Mouse (Mus musculus) MEL (cell line): Measurements from ENCODE around the gene Rab26. TPM values are rescaled to one million over a fixed set of nuclear protein-coding genes. Genes with fewer than 3 reads are reported as not detected.
A peak's percentile ranks its signal among the peaks of the same experiment; 100 is the strongest.

ENCODE experiments used
- DNase-seq: peaks from one replicate; pipeline ENCODE4 v3.0.0; 2011; ENCODE audit warnings: low read depth, low spot score
- H3K27ac ChIP-seq: 2 replicates; pipeline ENCODE4 v1.5.1; 2012; ENCODE audit warnings: low read depth, mild to moderate bottlenecking, control low read depth, low read length, moderate library complexity; ENCODE audit not compliant: control insufficient read depth
- H3K27me3 ChIP-seq, 2 experiments: fragments of 150-350 bp in 1 of 2; sonication (generic) in 1 of 2; 2 replicates each; pipeline ENCODE4 v1.6.1; 2012; ENCODE audit warnings: low read length in 2 of 2, mild to moderate bottlenecking in 2 of 2, improper control_type of control experiment in 1 of 2, moderate library complexity in 1 of 2; ENCODE audit not compliant: insufficient read depth in 2 of 2, control insufficient read depth in 1 of 2
- H3K36me3 ChIP-seq, 2 experiments: 2 replicates each; pipeline ENCODE4 v1.6.1; 2012 to 2014; ENCODE audit warnings: low read length in 2 of 2, improper control_type of control experiment in 1 of 2, inconsistent platforms in 1 of 2, mild to moderate bottlenecking in 1 of 2; ENCODE audit not compliant: insufficient read depth in 2 of 2, control insufficient read depth in 1 of 2
- H3K4me1 ChIP-seq, 2 experiments: fragments of 150-350 bp in 1 of 2; sonication (generic) in 1 of 2; 2 replicates each; pipeline ENCODE4 v1.6.1; 2012; ENCODE audit warnings: low read length in 2 of 2, improper control_type of control experiment in 1 of 2, mild to moderate bottlenecking in 1 of 2; ENCODE audit not compliant: insufficient read depth in 2 of 2, control insufficient read depth in 1 of 2
- H3K4me3 ChIP-seq, 2 experiments: fragments of 150-350 bp in 1 of 2; sonication (generic) in 1 of 2; 2 replicates each; pipeline ENCODE4 v1.5.1; 2012; ENCODE audit warnings: low read depth in 2 of 2, low read length in 2 of 2, mild to moderate bottlenecking in 2 of 2, moderate library complexity in 2 of 2, control low read depth in 1 of 2, improper control_type of control experiment in 1 of 2; ENCODE audit not compliant: control insufficient read depth in 1 of 2, insufficient read depth in 1 of 2
- H3K79me2 ChIP-seq: 2 replicates; pipeline ENCODE4 v1.6.1; 2012; ENCODE audit warnings: mild to moderate bottlenecking, low read length, moderate library complexity; ENCODE audit not compliant: control insufficient read depth, poor library complexity, insufficient read depth
- H3K9ac ChIP-seq: 2 replicates; pipeline ENCODE4 v1.6.1; 2012; ENCODE audit warnings: low read depth, mild to moderate bottlenecking, control low read depth, low read length, moderate library complexity; ENCODE audit not compliant: control insufficient read depth, poor library complexity, severe bottlenecking
- H3K9me3 ChIP-seq: fragments of 150-350 bp; sonication (generic); replicated peaks from 2 replicates; pipeline ENCODE4 v1.6.1; 2012; ENCODE audit warnings: mild to moderate bottlenecking, low read length, improper control_type of control experiment, moderate library complexity; ENCODE audit not compliant: insufficient read depth
- BHLHE40 ChIP-seq: IDR thresholded peaks from 2 replicates; pipeline ENCODE4 v1.6.1; 2012; ENCODE audit warnings: low read depth, mild to moderate bottlenecking, inconsistent platforms, low read length, improper control_type of control experiment, borderline replicate concordance
- CHD1 ChIP-seq: IDR thresholded peaks from 2 replicates; pipeline ENCODE4 v1.6.1; 2012; ENCODE audit warnings: low read depth, mild to moderate bottlenecking, inconsistent platforms, low read length, improper control_type of control experiment
- E2F4 ChIP-seq: IDR thresholded peaks from 2 replicates; pipeline ENCODE4 v1.6.1; 2011; ENCODE audit warnings: low read depth, low read length, improper control_type of control experiment, borderline replicate concordance
- ELF1 ChIP-seq: IDR thresholded peaks from 2 replicates; pipeline ENCODE4 v1.6.1; 2014; ENCODE audit warnings: low read depth, mild to moderate bottlenecking, inconsistent platforms, low read length, improper control_type of control experiment, moderate library complexity
- GABPA ChIP-seq: IDR thresholded peaks from 2 replicates; pipeline ENCODE4 v1.6.1; 2012; ENCODE audit warnings: low read depth, mild to moderate bottlenecking, inconsistent platforms, low read length, improper control_type of control experiment, moderate library complexity
- GATA1 ChIP-seq: IDR thresholded peaks from 2 replicates; pipeline ENCODE4 v1.6.1; 2011; ENCODE audit warnings: low read depth, low read length, improper control_type of control experiment
- KAT2A ChIP-seq: conservative IDR thresholded peaks from 2 replicates; pipeline ENCODE4 v1.6.1; 2012; ENCODE audit warnings: low read depth, low read length, improper control_type of control experiment, inconsistent platforms
- MAX ChIP-seq: IDR thresholded peaks from 2 replicates; pipeline ENCODE4 v1.6.1; 2011; ENCODE audit warnings: low read length, improper control_type of control experiment
- MEF2A ChIP-seq: IDR thresholded peaks from 2 replicates; pipeline ENCODE4 v1.6.1; 2014; ENCODE audit warnings: low read depth, mild to moderate bottlenecking, inconsistent platforms, low read length, improper control_type of control experiment; ENCODE audit not compliant: poor library complexity, insufficient replicate concordance, severe bottlenecking; ENCODE audit errors: extremely low read depth
- MXI1 ChIP-seq: IDR thresholded peaks from 2 replicates; pipeline ENCODE4 v1.6.1; 2011; ENCODE audit warnings: mild to moderate bottlenecking, low read depth, low read length, improper control_type of control experiment
- MYB ChIP-seq: IDR thresholded peaks from 2 replicates; pipeline ENCODE4 v1.6.1; 2011; ENCODE audit warnings: mild to moderate bottlenecking, low read depth, low read length, improper control_type of control experiment
- NRF1 ChIP-seq: IDR thresholded peaks from 2 replicates; pipeline ENCODE4 v1.6.1; 2014; ENCODE audit warnings: low read depth, mild to moderate bottlenecking, inconsistent platforms, low read length, improper control_type of control experiment, moderate library complexity; ENCODE audit not compliant: poor library complexity, insufficient read depth, severe bottlenecking
- POLR2A ChIP-seq, 2 experiments: IDR thresholded peaks; 2 replicates each; pipeline ENCODE4 v1.6.1; 2011 to 2012; ENCODE audit warnings: low read length in 2 of 2, mild to moderate bottlenecking in 2 of 2, control low read depth in 1 of 2, improper control_type of control experiment in 1 of 2, low read depth in 1 of 2, moderate library complexity in 1 of 2; ENCODE audit not compliant: control insufficient read depth in 1 of 2, insufficient read depth in 1 of 2, poor library complexity in 1 of 2
- POLR2AphosphoS2 ChIP-seq: IDR thresholded peaks from 2 replicates; pipeline ENCODE4 v1.6.1; 2011; ENCODE audit warnings: low read length, improper control_type of control experiment
- POLR2AphosphoS5 ChIP-seq: IDR thresholded peaks from 2 replicates; pipeline ENCODE4 v1.6.1; 2012; ENCODE audit warnings: low read depth, borderline replicate concordance, mild to moderate bottlenecking, inconsistent platforms, low read length, moderate library complexity, mixed read lengths
- SIN3A ChIP-seq: IDR thresholded peaks from 2 replicates; pipeline ENCODE4 v1.6.1; 2012; ENCODE audit warnings: low read length, improper control_type of control experiment, inconsistent platforms
- TBP ChIP-seq: IDR thresholded peaks from 2 replicates; pipeline ENCODE4 v1.8.0; 2011; ENCODE audit warnings: low read depth, low read length, improper control_type of control experiment
- TCF12 ChIP-seq: IDR thresholded peaks from 2 replicates; pipeline ENCODE4 v1.6.1; 2014; ENCODE audit warnings: low read depth, mild to moderate bottlenecking, inconsistent platforms, low read length, improper control_type of control experiment, moderate library complexity
- USF2 ChIP-seq, 2 experiments: IDR thresholded peaks; 2 replicates each; pipeline ENCODE4 v1.6.1; 2011 to 2012; ENCODE audit warnings: improper control_type of control experiment in 2 of 2, low read length in 2 of 2, borderline replicate concordance in 1 of 2, inconsistent platforms in 1 of 2, low read depth in 1 of 2, mild to moderate bottlenecking in 1 of 2; ENCODE audit not compliant: insufficient read depth in 1 of 2
- ZC3H11A ChIP-seq: IDR thresholded peaks from 2 replicates; pipeline ENCODE4 v1.6.1; 2012; ENCODE audit warnings: low read depth, mild to moderate bottlenecking, inconsistent platforms, low read length, improper control_type of control experiment
- ZKSCAN1 ChIP-seq: IDR thresholded peaks from 2 replicates; pipeline ENCODE4 v1.6.1; 2012; ENCODE audit warnings: low read depth, mild to moderate bottlenecking, inconsistent platforms, low read length, improper control_type of control experiment, moderate library complexity
- ZMIZ1 ChIP-seq: IDR thresholded peaks from 2 replicates; pipeline ENCODE4 v1.6.1; 2012; ENCODE audit warnings: low read depth, mild to moderate bottlenecking, inconsistent platforms, low read length, improper control_type of control experiment, moderate library complexity
- polyA plus RNA-seq, 2 experiments: library from polyadenylated mRNA; stranded (reverse) in 1 of 2; unstranded in 1 of 2; fragments of >175 nt in 1 of 2; fragments of >200 nt in 1 of 2; gene quantifications; 2 replicates each; pipeline versions ENCODE4 v1.2.1 to v1.2.4; 2012; ENCODE audit warnings: low replicate concordance in 2 of 2, low read depth in 1 of 2; ENCODE audit not compliant: insufficient read length in 2 of 2, insufficient read depth in 1 of 2, missing spikeins in 1 of 2
- total RNA-seq: library from RNA; depleted of rRNA; stranded (reverse); fragments of 300-350 nt; gene quantifications from 2 replicates; pipeline ENCODE4 v1.2.3, GENCODE M21; 2012

Gene Rab26
- total and polyA plus RNA-seq, 3 experiments = 0.89 to 1.1 TPM; not detected in 1

DNA sequence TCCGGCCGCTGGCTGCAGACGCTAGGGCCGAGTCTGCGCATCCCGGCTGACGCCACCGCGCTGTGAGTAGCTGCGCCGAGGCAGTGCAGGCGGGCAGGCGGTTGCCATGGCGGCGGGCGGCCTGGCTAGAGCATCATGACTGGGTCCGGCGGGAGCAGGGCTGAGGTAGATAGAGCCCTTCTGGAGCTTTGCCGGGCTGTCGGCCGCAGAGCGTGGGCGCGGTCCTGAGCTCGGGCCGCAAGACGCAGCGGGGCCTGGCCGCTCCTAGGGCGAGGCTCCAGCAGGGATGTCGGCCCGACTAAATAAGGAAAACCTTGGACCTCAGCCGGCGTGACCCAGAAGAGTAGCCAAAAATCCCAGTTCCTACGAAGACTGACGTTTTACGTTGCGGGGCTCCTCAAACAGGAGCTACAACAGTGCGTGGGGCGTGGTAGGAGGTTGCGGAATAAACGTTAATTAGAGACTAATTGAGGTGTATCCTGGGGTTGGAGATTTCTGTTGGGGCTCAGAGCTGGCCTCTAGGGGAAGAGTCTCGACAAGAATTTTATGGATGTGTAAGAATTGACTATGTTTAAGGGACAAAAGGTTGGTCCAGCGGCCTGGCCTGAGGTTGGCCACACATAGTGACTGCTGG is 16.5 kb upstream of the Rab26 start:
- TF ChIP-seq E2F4 = no peak
- no peak for TF ChIP-seq MXI1
- TF ChIP-seq MEF2A = no peak
- no peak for TF ChIP-seq POLR2AphosphoS5
- TF ChIP-seq POLR2AphosphoS2 = no peak
- TF ChIP-seq USF2 (IDR thresholded peaks at IDR 0.05; ENCODE audit: borderline replicate concordance in 1 of 2, insufficient read depth in 1 of 2, low read depth in 1 of 2, low read length in 2 of 2) = no peak
- 0 out of 2 replicates have a peak, but pooled peaks have one; percentile 12 for TF ChIP-seq TCF12
- TF ChIP-seq ELF1 = 0 out of 2 replicates have a peak, but pooled peaks have one; percentile 7
- no peak for TF ChIP-seq GATA1
- TF ChIP-seq KAT2A = no peak
- TF ChIP-seq POLR2A (IDR thresholded peaks at IDR 0.05; ENCODE audit: control insufficient read depth in 1 of 2, insufficient read depth in 1 of 2, low read depth in 1 of 2, low read length in 2 of 2, poor library complexity in 1 of 2) = no peak
- no peak for TF ChIP-seq ZKSCAN1
- TF ChIP-seq CHD1 = no peak
- TF ChIP-seq TBP = no peak
- no peak for TF ChIP-seq MAX
- peak; percentile 59; the same call in 1 of the 2 replicates for TF ChIP-seq NRF1
- TF ChIP-seq MYB = no peak
- no peak for TF ChIP-seq ZMIZ1
- no peak for TF ChIP-seq BHLHE40
- TF ChIP-seq ZC3H11A = no peak
- TF ChIP-seq SIN3A = peak; percentile 54; the same call in 1 of the 2 replicates
- TF ChIP-seq GABPA = no peak
- peak; percentile 79 for DNase-seq
- peak overlapping the region; percentile 67 to 83 for H3K4me3 ChIP-seq
- H3K79me2 ChIP-seq = peaks cover 7% of the 10 kb centered on the region
- no peaks in the 10 kb centered on the region for H3K27me3 ChIP-seq
- H3K9ac ChIP-seq = peak overlapping the region; percentile 84
- H3K4me1 ChIP-seq = peaks cover 2 to 7% of the 10 kb centered on the region in 2 experiments; a peak in 3 of 4 replicates
- no peaks in the 10 kb centered on the region for H3K9me3 ChIP-seq
- peaks cover 0 to 8% of the 10 kb centered on the region in 2 experiments; a peak in 1 of 4 replicates for H3K36me3 ChIP-seq
- peak overlapping the region; percentile 33; the same call in 1 of the 2 replicates for H3K27ac ChIP-seq
